Mouse (Mus musculus): ENCODE measurements around the gene Cdca7. TPM values are rescaled to one million over a fixed set of nuclear protein-coding genes. Genes with fewer than 3 reads are reported as not detected.

Cdca7 gene
- 29.3 and 30.2 TPM in 2 replicates for polyA plus RNA-seq (2015; fragmentation: Nextera tagmentation; extraction: Ambion mirVana)

DNA sequence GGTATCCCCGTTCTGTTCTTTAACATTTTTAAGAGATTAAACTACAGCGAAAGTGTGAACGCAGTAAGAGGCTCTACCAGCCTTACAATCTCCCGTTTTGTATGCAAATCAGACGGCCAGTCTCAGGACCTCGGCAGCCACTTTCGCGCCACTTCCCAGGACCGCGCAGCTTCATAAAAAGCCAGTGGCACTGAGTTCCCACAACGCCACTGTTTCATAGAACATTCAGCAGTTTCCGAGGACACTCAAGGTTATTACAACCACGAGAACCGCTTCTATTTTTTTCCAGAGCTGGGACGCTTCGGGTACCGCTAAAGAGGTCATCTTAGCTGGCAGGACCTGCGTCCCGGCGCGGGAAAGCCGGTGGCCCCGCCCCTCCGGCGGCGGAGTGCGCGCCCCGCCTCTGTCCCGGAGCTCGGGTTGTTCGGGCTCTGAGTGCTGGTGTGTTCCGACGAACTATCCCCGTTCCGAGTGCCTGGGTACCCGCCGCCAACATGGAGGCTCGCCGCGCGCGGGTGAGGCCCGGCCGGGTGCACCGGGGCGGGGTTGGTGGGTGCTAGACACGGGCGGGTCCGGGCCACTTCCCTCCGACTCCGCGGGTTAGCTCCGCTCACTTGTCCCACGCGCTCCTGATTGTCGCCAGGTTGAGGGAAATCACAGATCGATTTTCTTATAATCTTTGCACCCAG lies at the start of gene Cdca7:
Gene Cdca7, plus strand, starts transcription at position 363 of the 689 bp plus-strand sequence.
- Histone ChIP-seq H3K27ac (peak within 1 kb of the TSS; percentile 55), H3K4me1 (replicated peaks) (peaks cover 33% of the 10 kb centered on the region), H3K4me3 (peak within 1 kb of the TSS; percentile 86), H3K27me3 (peaks cover 17% of the 10 kb centered on the region), H3K9ac (peak within 1 kb of the TSS; percentile 76), H3K4me2 (peak within 1 kb of the TSS; percentile 95), H3K9me3 (no peaks in the 10 kb centered on the region), H3K36me3 (no peaks in the 10 kb centered on the region; the same call in 1 of the 2 replicates)
- under 1% methylated on average over 58 of the region's 58 CpGs for WGBS
- ATAC-seq (ENCODE audit: low FRiP score) = peak; percentile 83

DNA sequence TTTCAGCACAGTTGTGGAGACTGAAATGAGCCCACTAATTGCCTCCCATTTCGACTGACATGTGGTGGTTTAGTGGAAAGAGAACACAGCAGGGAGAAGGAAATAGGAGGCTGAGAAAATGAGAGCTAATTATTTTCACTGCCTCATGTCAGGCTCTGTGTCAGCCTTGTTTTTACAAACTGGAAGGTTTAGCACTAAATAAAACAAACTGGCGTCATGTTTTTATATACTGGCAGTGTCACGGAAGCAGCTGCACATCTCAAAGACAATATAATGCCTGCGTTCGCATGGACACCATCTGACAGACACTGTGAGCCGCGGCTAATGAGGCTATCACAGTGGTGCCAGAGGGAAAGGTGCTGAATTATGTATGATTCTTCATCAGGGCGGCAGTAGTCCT lies 49.2 kb upstream of the Cdca7 start:
- Histone ChIP-seq H3K27ac (peak overlapping the region; percentile 86), H3K4me3 (peak overlapping the region; percentile 21), H3K4me1 (replicated peaks) (peaks cover 39% of the 10 kb centered on the region), H3K9me3 (no peaks in the 10 kb centered on the region), H3K4me2 (peak overlapping the region; percentile 50), H3K36me3 (no peaks in the 10 kb centered on the region), H3K9ac (peak overlapping the region; percentile 51; the same call in 1 of the 2 replicates), H3K27me3 (no peaks in the 10 kb centered on the region)
- WGBS = 7% methylated on average over 8 of the region's 8 CpGs
- ATAC-seq (ENCODE audit: low FRiP score) = peak; percentile 96

GRCm38 (mm10) chr2:72427288-72427687 lies 48.7 kb upstream of the Cdca7 start:
- WGBS = 39% methylated on average over 11 of the region's 11 CpGs
- Histone ChIP-seq H3K4me2 (peak overlapping the region; percentile 50), H3K9ac (0 out of 2 replicates have a peak overlapping the region, but pooled peaks have one; percentile 51), H3K4me3 (peak overlapping the region; percentile 21), H3K27ac (peak overlapping the region; percentile 86), H3K36me3 (no peaks in the 10 kb centered on the region), H3K4me1 (replicated peaks) (peaks cover 39% of the 10 kb centered on the region), H3K27me3 (no peaks in the 10 kb centered on the region), H3K9me3 (no peaks in the 10 kb centered on the region)
- peak; percentile 74 for ATAC-seq (ENCODE audit: low FRiP score)

DNA sequence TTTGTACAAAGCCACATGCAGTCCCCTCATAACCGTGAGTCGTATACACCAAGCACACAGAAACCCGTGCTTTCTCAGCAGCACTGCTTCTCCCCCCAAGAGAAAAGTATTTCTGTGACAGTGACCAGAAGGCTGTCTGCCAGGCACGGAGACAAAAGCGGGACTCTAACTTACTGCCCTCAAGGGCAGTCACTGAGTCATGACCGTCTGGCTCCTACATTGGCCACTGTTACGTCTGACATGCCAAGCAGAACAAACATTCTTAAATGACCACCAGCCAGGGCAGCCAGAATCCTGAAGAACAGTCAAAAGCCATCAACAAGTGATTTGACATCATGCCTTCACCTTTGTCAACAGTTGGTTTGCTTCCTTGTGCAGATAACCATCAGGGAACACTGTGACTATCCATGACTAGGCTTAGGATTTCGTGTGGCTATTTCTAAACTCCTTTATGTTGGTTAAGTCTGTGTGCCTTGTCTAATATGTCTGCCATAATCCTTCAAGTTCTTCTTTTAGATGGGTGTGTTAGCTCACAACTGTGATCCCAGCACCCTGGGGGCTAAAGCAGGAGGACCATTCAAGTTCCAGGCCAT lies 36.9 kb upstream of the Cdca7 start:
- no peak overlapping the region for H3K9ac ChIP-seq
- no peaks in the 10 kb centered on the region for H3K27me3 ChIP-seq
- 83% methylated on average over 8 of the region's 8 CpGs for WGBS
- no peak overlapping the region for H3K4me3 ChIP-seq
- H3K27ac ChIP-seq = no peak overlapping the region
- peaks cover 7% of the 10 kb centered on the region for H3K4me1 ChIP-seq (replicated peaks)
- no peaks in the 10 kb centered on the region for H3K36me3 ChIP-seq
- no peaks in the 10 kb centered on the region for H3K9me3 ChIP-seq
- H3K4me2 ChIP-seq = no peak overlapping the region
- no peak for ATAC-seq (ENCODE audit: low FRiP score)

GRCm38 (mm10) chr2:72441010-72441409 lies 34.9 kb upstream of the Cdca7 start:
- Histone ChIP-seq H3K4me2 (no peak overlapping the region), H3K27me3 (no peaks in the 10 kb centered on the region), H3K9me3 (no peaks in the 10 kb centered on the region), H3K36me3 (no peaks in the 10 kb centered on the region), H3K4me3 (no peak overlapping the region), H3K9ac (no peak overlapping the region), H3K4me1 (replicated peaks) (peaks cover 7% of the 10 kb centered on the region), H3K27ac (no peak overlapping the region)
- WGBS = 56% methylated on average over 9 of the region's 9 CpGs
- ATAC-seq (ENCODE audit: low FRiP score) = peak; percentile 57; the same call in 1 of the 2 replicates

- no peak overlapping the region for H3K4me2 ChIP-seq
- H3K36me3 ChIP-seq = no peaks in the 10 kb centered on the region
- H3K4me3 ChIP-seq = no peak overlapping the region
- no peak overlapping the region for H3K27ac ChIP-seq
- H3K4me1 ChIP-seq (replicated peaks) = peaks cover 11% of the 10 kb centered on the region
- H3K9me3 ChIP-seq = no peaks in the 10 kb centered on the region
- H3K9ac ChIP-seq = no peak overlapping the region
- no peaks in the 10 kb centered on the region for H3K27me3 ChIP-seq
- WGBS = 91% methylated on average over 6 of the region's 6 CpGs
- no peak for ATAC-seq (ENCODE audit: low FRiP score)
Measured at GRCm38 (mm10) chr2:72442825-72443224, 33.1 kb upstream of the Cdca7 start.

DNA sequence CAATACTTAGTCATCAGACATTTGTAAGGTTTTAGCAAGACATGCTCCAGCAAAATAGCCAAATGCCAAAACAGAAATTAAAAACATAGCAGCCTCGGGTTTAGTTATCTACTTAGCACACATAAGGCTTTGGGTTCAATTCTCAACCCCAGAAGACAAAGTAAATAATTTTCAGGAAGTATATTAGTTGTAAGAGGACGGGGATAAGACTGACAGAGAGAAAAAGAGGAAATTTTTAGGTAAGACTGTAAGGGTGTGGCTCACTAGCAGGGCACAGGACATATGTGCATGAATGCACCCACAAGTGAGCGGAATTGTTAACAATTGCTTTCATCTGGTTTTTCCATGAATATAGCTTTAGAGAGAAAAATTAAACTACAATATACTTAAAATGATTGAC lies 32.0 kb upstream of the Cdca7 start:
- H3K36me3 ChIP-seq = no peaks in the 10 kb centered on the region
- WGBS = 87% methylated on average over 3 of the region's 3 CpGs
- peaks cover 11% of the 10 kb centered on the region for H3K4me1 ChIP-seq (replicated peaks)
- H3K9ac ChIP-seq = no peak overlapping the region
- ATAC-seq (ENCODE audit: low FRiP score) = no peak
- no peak overlapping the region for H3K4me3 ChIP-seq
- no peaks in the 10 kb centered on the region for H3K9me3 ChIP-seq
- no peak overlapping the region for H3K27ac ChIP-seq
- H3K4me2 ChIP-seq = no peak overlapping the region
- no peaks in the 10 kb centered on the region for H3K27me3 ChIP-seq

DNA sequence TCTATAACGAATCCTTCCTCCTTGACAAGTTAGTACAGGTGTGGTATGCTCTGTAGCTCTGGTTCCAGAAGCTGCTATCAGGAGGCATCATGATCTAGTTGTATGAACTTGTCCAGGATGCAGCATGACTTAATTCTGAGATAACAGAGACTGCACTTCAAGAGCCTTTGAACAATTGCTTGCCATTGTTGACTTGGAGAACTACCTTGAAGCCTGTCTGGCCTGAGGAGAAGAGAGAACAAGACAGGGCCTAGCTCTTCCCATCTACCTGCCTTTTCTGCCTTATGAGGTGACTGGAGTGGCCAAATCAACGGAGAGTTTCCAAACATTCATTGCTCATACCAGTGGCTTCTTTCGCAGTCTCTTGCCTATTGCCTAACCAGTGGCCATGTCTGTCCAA lies 29.9 kb upstream of the Cdca7 start:
- Histone ChIP-seq H3K36me3 (no peaks in the 10 kb centered on the region), H3K9me3 (no peaks in the 10 kb centered on the region), H3K27me3 (no peaks in the 10 kb centered on the region), H3K4me3 (no peak overlapping the region), H3K9ac (no peak overlapping the region), H3K4me2 (no peak overlapping the region), H3K27ac (no peak overlapping the region), H3K4me1 (replicated peaks) (peaks cover 5% of the 10 kb centered on the region)
- ATAC-seq (ENCODE audit: low FRiP score) = no peak
- WGBS = 97% methylated on average over 3 of the region's 3 CpGs

DNA sequence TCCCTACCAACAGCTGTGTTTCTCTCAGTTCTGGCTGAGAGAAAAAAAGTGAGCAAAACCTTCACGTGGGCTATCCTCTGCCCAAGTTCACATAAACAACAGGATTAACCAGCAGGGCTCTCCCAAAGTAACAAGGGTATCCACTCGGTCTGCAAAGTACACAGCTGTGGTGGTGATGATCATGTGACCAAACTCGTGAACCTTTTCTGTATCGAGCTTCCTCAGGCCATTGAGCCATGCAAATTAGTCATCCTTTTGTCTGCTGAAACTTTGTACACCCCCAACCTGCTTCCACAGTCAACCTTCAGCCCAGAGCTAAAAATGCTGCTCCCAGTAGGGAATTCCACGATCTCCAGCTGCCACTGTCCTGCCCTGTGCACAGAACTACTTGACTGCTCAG lies 29.3 kb upstream of the Cdca7 start:
- WGBS = 19% methylated on average over 5 of the region's 5 CpGs
- ATAC-seq (ENCODE audit: low FRiP score) = no peak

DNA sequence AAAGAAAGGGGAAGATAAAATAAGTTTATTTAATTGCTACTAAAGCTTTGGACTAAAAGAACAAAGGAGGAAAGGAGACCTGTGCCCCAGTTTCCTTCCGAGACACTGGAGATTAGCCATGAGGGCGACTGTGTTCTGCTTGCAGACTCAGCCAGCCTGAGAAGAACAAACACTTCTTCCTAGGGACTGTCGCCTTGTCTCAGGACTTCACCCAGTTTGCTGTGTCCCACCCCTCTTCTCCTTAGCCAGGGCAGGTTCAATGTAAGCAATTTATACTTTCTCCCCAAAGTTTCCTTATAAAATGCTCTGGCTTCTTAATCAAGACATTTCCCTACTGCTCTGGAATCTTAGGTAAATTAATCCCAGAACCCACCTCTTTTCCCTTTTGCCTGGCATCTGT lies 22.4 kb upstream of the Cdca7 start:
- H3K4me1 ChIP-seq (replicated peaks) = peaks cover 7% of the 10 kb centered on the region; the same call in 1 of the 2 replicates
- H3K9me3 ChIP-seq = no peaks in the 10 kb centered on the region
- 69% methylated on average over 3 of the region's 3 CpGs for WGBS
- H3K27me3 ChIP-seq = no peaks in the 10 kb centered on the region
- H3K27ac ChIP-seq = no peak overlapping the region
- no peak overlapping the region for H3K4me2 ChIP-seq
- H3K36me3 ChIP-seq = no peaks in the 10 kb centered on the region
- ATAC-seq (ENCODE audit: low FRiP score) = no peak
- H3K9ac ChIP-seq = no peak overlapping the region
- no peak overlapping the region for H3K4me3 ChIP-seq

More for the DNA sequence above, 29.3 kb upstream of the Cdca7 start:
- H3K27ac ChIP-seq = no peak overlapping the region
- H3K4me3 ChIP-seq = no peak overlapping the region
- no peaks in the 10 kb centered on the region for H3K36me3 ChIP-seq
- no peaks in the 10 kb centered on the region for H3K9me3 ChIP-seq
- no peak overlapping the region for H3K4me2 ChIP-seq
- no peak overlapping the region for H3K9ac ChIP-seq
- H3K27me3 ChIP-seq = no peaks in the 10 kb centered on the region
- 0 out of 2 replicates have a peak, but pooled peaks cover 3% of the 10 kb centered on the region for H3K4me1 ChIP-seq (replicated peaks)

- no peaks in the 10 kb centered on the region for H3K27me3 ChIP-seq
- no peaks in the 10 kb centered on the region for H3K36me3 ChIP-seq
- no peak overlapping the region for H3K27ac ChIP-seq
- H3K9me3 ChIP-seq = no peaks in the 10 kb centered on the region
- ATAC-seq (ENCODE audit: low FRiP score) = no peak
- H3K4me1 ChIP-seq (replicated peaks) = peaks cover 7% of the 10 kb centered on the region; the same call in 1 of the 2 replicates
- no peak overlapping the region for H3K9ac ChIP-seq
- 80% methylated on average over 1 of the region's 1 CpGs for WGBS
- H3K4me3 ChIP-seq = no peak overlapping the region
- H3K4me2 ChIP-seq = no peak overlapping the region
Measured at GRCm38 (mm10) chr2:72456189-72456588, 19.8 kb upstream of the Cdca7 start.

GRCm38 (mm10) chr2:72464376-72465014 lies 11.5 kb upstream of the Cdca7 start:
- WGBS = 75% methylated on average over 7 of the region's 7 CpGs
- Histone ChIP-seq H3K36me3 (no peaks in the 10 kb centered on the region), H3K9me3 (no peaks in the 10 kb centered on the region), H3K4me2 (no peak overlapping the region), H3K27ac (no peak overlapping the region), H3K27me3 (no peaks in the 10 kb centered on the region), H3K4me1 (replicated peaks) (no peaks in the 10 kb centered on the region), H3K9ac (no peak overlapping the region), H3K4me3 (no peak overlapping the region)
- ATAC-seq (ENCODE audit: low FRiP score) = no peak
